Mouse (Mus musculus) liver, embryonic 11.5 days (tissue): Measurements from ENCODE around the gene Dohh. TPM values are rescaled to one million over a fixed set of nuclear protein-coding genes. Genes with fewer than 3 reads are reported as not detected.

Experiments
- ATAC-seq: fragments of 200-750 bp; cut with Nextera tagmentation; replicated peaks from 2 replicates; pipeline ENCODE4 v1.8.0; 2017; ENCODE audit warnings: moderate number of reproducible peaks, mild to moderate bottlenecking, moderate TSS enrichment, moderate library complexity; ENCODE audit not compliant: low FRiP score
- DNase-seq: peaks from one replicate; pipeline ENCODE4 v3.0.0-alpha.2; 2017; ENCODE audit warnings: low spot score
- H3K27ac ChIP-seq: fragments of 300-500 bp; sonication (generic); 2 replicates; pipeline ENCODE4 v1.5.1; 2014; ENCODE audit warnings: mild to moderate bottlenecking, low read depth, low read length, control low read depth
- H3K27me3 ChIP-seq: fragments of 300-500 bp; sonication (generic); replicated peaks from 2 replicates; pipeline ENCODE4 v1.6.1; 2014; ENCODE audit warnings: low read length, mixed read lengths; ENCODE audit not compliant: control insufficient read depth, insufficient read depth
- H3K36me3 ChIP-seq: fragments of 300-500 bp; sonication (generic); 2 replicates; pipeline ENCODE4 v1.6.1; 2014; ENCODE audit warnings: mild to moderate bottlenecking, low read length, moderate library complexity, mixed read lengths; ENCODE audit not compliant: control insufficient read depth, insufficient read depth
- H3K4me1 ChIP-seq: fragments of 300-500 bp; sonication (generic); replicated peaks from 2 replicates; pipeline ENCODE4 v1.6.1; 2014; ENCODE audit warnings: low read length, mixed read lengths; ENCODE audit not compliant: control insufficient read depth, insufficient read depth
- H3K4me2 ChIP-seq: fragments of 300-500 bp; sonication (generic); 2 replicates; pipeline ENCODE4 v1.6.1; 2014; ENCODE audit warnings: mild to moderate bottlenecking, control low read depth, moderate library complexity
- H3K4me3 ChIP-seq: fragments of 300-500 bp; sonication (generic); 2 replicates; pipeline ENCODE4 v1.5.1; 2014; ENCODE audit warnings: low read depth, low read length, control low read depth
- H3K9ac ChIP-seq: fragments of 300-500 bp; sonication (generic); 2 replicates; pipeline ENCODE4 v1.6.1; 2014; ENCODE audit warnings: low read depth, low read length, control low read depth
- H3K9me3 ChIP-seq: fragments of 300-500 bp; sonication (generic); 2 replicates; pipeline ENCODE4 v1.6.1; 2016; ENCODE audit warnings: low read length, inconsistent platforms, mixed read lengths; ENCODE audit not compliant: control insufficient read depth
- WGBS: fragments of 180-500 bp; shearing (Covaris S2); extraction: QIAGEN DNeasy Blood & Tissue Kit; methylation state at CpG from one replicate; pipeline ENCODE4 v1.1.7; 2014; 5-methylcytosine and 5-hydroxymethylcytosine counted together
- polyA plus RNA-seq: library from polyadenylated mRNA; unstranded; fragments of >200 nt; fragmentation: Nextera tagmentation; extraction: Ambion mirVana; gene quantifications from 2 replicates; pipeline ENCODE4 v1.2.1, GENCODE M21; 2014

Gene Dohh
- polyA plus RNA-seq, 1 experiment from 2014 or later: 97.4 TPM

DNA sequence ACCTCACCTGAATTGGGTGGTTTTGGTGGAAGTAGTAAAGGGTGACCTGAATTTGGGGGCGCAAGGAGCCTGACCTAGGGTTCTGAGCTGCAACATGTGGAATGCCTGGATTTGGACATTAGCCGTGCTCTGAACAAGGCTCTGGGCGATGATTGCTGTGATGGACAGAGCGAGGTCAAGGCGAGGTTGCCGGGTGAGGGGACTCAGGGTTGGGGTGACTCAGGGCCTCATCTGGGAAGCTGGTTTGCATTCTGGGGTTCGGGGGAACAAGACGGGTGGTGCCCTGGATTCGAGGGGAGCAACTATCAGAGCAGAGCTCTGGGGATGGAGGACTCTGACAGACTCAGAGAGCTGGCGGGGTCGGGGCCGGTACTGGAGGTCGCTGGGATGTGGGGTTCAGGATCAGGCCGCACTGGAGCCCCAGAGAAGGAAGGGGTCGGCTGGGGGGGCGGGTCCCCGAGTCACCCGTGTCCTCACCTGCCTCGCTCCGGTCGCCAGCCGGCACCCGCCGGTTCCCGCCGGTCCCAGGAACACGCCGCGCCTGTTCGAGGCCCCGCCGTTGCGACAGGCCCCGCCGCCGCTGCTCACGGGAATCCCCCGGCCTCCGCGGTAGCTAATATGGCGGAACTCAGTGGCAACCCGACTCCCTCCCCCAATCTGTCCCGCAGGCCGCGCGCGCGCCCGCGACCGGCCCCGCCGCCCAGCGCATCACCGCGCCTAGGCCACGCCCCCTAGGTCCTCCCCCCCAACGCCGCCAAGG lies 6.3 kb upstream of the Dohh start, which contains the start of gene Fzr1:
Gene Fzr1, minus strand, starts transcription at position 724 of the 760 bp plus-strand sequence.
- Histone ChIP-seq H3K4me2 (peak within 1 kb of the TSS; percentile 91), H3K4me1 (peaks cover 41% of the 10 kb centered on the region), H3K4me3 (peak within 1 kb of the TSS; percentile 92), H3K27me3 (no peaks in the 10 kb centered on the region), H3K9me3 (no peaks in the 10 kb centered on the region), H3K36me3 (peaks cover 18% of the 10 kb centered on the region), H3K27ac (peak within 1 kb of the TSS; percentile 81), H3K9ac (peak within 1 kb of the TSS; percentile 97)
- DNase-seq (no peak), ATAC-seq (peak; percentile 7)
- 1% methylated on average over 53 of the region's 59 CpGs for WGBS

GRCm38 (mm10) chr10:81378553-81379182 lies 5.6 kb upstream of the Dohh start:
- peak overlapping the region; percentile 80 for H3K4me2 ChIP-seq
- H3K9ac ChIP-seq: peak overlapping the region; percentile 68
- H3K27ac ChIP-seq: peak overlapping the region; percentile 81
- peaks cover 42% of the 10 kb centered on the region for H3K4me1 ChIP-seq
- peak overlapping the region; percentile 92 for H3K4me3 ChIP-seq
- ATAC-seq: peak; percentile 92
- under 1% methylated on average over 46 of the region's 46 CpGs for WGBS
- DNase-seq: peak; percentile 100
- peaks cover 14% of the 10 kb centered on the region for H3K36me3 ChIP-seq
- no peaks in the 10 kb centered on the region for H3K27me3 ChIP-seq
- H3K9me3 ChIP-seq: no peaks in the 10 kb centered on the region

DNA sequence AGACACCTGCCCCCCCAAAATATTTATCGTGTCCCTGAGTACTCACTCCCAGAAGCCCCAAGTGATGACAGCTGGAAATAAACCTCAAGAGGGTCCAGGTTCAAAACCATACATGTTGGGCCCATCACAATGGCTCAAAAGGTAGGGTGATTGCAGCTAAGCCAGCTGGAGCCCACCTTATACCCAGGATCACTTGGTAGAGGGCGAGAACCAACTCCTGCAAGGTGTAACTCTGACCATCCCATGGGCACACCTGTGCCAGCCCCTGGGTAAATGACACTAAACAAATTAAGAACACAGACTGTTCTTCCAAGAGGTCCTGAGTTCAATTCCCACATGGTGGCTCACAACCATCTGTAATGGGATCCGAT lies 5.1 kb upstream of the Dohh start:
- ATAC-seq (no peak), DNase-seq (no peak)
- Histone ChIP-seq H3K27me3 (no peaks in the 10 kb centered on the region), H3K4me1 (peaks cover 42% of the 10 kb centered on the region), H3K36me3 (peaks cover 10% of the 10 kb centered on the region), H3K27ac (peak overlapping the region; percentile 81), H3K9ac (peak overlapping the region; percentile 68), H3K4me2 (peak overlapping the region; percentile 80), H3K4me3 (peak overlapping the region; percentile 92), H3K9me3 (no peaks in the 10 kb centered on the region)
- 55% methylated on average over 3 of the region's 3 CpGs for WGBS

DNA sequence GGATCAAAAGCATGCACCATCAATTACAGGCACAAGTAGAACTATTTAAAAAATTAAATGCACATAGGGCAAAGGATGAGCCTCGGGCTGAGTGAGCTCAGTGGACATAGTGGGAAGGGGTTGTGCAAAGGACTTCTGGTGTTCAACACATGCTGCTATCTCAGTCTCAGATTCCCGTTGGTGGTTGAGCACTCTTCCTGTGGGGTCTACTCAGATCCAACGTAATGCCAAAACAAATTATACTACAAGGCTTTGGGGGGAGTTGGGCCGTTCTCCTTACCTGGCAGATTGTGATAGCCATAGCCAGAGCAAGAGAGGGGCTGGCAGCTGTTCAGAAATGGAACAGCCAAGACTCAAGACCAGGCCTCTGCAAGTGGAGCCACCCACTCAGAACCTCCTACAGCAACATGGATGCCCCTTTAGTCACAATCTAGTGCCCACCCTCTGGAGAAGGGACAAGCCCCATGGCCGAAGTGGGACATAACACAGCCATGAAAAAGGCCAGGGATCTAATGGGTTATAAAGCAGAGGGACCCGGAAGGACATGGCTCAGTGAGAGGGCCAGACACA lies 4.3 kb upstream of the Dohh start:
- H3K4me3 ChIP-seq: no peak overlapping the region
- DNase-seq (no peak), ATAC-seq (no peak)
- H3K4me1 ChIP-seq: peaks cover 43% of the 10 kb centered on the region
- peak overlapping the region; percentile 1; the same call in 1 of the 2 replicates for H3K4me2 ChIP-seq
- peaks cover 10% of the 10 kb centered on the region for H3K36me3 ChIP-seq
- no peaks in the 10 kb centered on the region for H3K27me3 ChIP-seq
- H3K9ac ChIP-seq: 0 out of 2 replicates have a peak overlapping the region, but pooled peaks have one; percentile 8
- no peaks in the 10 kb centered on the region for H3K9me3 ChIP-seq
- 62% methylated on average over 6 of the region's 6 CpGs for WGBS
- H3K27ac ChIP-seq: no peak overlapping the region

- H3K9ac ChIP-seq: peak overlapping the region; percentile 39
- peak; percentile 47 for ATAC-seq
- H3K27ac ChIP-seq: peak overlapping the region; percentile 78
- H3K4me2 ChIP-seq: peak overlapping the region; percentile 31
- no peak for DNase-seq
- 35% methylated on average over 5 of the region's 5 CpGs for WGBS
- H3K4me1 ChIP-seq: peaks cover 44% of the 10 kb centered on the region
- H3K9me3 ChIP-seq: no peaks in the 10 kb centered on the region
- no peak overlapping the region for H3K4me3 ChIP-seq
- peaks cover 13% of the 10 kb centered on the region; the same call in 1 of the 2 replicates for H3K36me3 ChIP-seq
- H3K27me3 ChIP-seq: no peaks in the 10 kb centered on the region
Observed at GRCm38 (mm10) chr10:81382039-81382438, 2.2 kb upstream of the Dohh start.

GRCm38 (mm10) chr10:81384605-81384982 lies 366 bp downstream of the Dohh start:
- peak overlapping the region; percentile 86 for H3K9ac ChIP-seq
- DNase-seq: no peak
- 0 out of 2 replicates have a peak, but pooled peaks have one; percentile 9 for ATAC-seq
- H3K9me3 ChIP-seq: no peaks in the 10 kb centered on the region
- H3K27ac ChIP-seq: peak overlapping the region; percentile 85
- H3K4me3 ChIP-seq: peak overlapping the region; percentile 78
- peaks cover 25% of the 10 kb centered on the region for H3K36me3 ChIP-seq
- no peaks in the 10 kb centered on the region for H3K27me3 ChIP-seq
- under 1% methylated on average over 19 of the region's 19 CpGs for WGBS
- peaks cover 46% of the 10 kb centered on the region for H3K4me1 ChIP-seq
- H3K4me2 ChIP-seq: peak overlapping the region; percentile 94

DNA sequence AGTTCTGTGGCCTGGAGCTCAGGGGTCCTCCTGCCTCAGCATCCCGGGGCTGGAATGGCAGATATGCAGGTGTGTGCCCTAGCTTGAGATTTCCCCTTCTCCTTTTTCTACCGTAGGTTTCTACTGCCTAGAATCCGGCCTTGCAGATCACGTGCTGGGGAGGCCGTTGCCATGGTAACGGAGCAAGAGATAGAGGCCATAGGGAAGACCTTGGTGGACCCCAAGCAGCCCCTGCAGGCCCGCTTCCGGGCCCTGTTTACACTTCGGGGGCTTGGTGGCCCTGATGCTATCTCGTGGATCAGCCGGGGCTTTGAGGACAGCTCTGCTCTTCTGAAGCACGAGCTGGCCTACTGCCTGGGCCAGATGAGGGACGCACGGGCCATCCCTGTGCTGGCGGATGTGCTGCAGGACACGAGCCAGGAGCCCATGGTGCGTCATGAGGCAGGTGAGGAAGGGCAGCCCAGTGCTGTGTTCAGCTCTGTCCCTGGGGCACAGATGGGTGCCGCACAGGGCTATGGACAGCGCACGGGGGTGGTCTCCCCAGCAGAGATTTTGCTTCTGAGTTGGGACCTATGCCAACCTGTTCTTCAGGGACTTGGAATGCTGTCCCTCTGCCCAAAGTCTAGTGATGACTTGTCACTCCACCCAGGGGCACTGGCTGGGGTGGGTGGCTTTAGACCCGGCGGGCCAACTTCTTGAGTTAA lies 1.5 kb downstream of the Dohh start:
- H3K4me2 ChIP-seq: peak overlapping the region; percentile 94
- no peaks in the 10 kb centered on the region for H3K27me3 ChIP-seq
- peaks cover 25% of the 10 kb centered on the region for H3K36me3 ChIP-seq
- peaks cover 43% of the 10 kb centered on the region for H3K4me1 ChIP-seq
- ATAC-seq (no peak), DNase-seq (no peak)
- H3K9me3 ChIP-seq: no peaks in the 10 kb centered on the region
- H3K4me3 ChIP-seq: peak overlapping the region; percentile 78
- peak overlapping the region; percentile 86 for H3K9ac ChIP-seq
- H3K27ac ChIP-seq: no peak overlapping the region
- 65% methylated on average over 22 of the region's 22 CpGs for WGBS

GRCm38 (mm10) chr10:81387716-81388115 lies 3.5 kb downstream of the Dohh start:
- no peak overlapping the region for H3K4me3 ChIP-seq
- H3K9ac ChIP-seq: no peak overlapping the region
- H3K4me2 ChIP-seq: no peak overlapping the region
- H3K27me3 ChIP-seq: no peaks in the 10 kb centered on the region
- 92% methylated on average over 20 of the region's 20 CpGs for WGBS
- H3K36me3 ChIP-seq: peaks cover 25% of the 10 kb centered on the region
- ATAC-seq: no peak
- H3K4me1 ChIP-seq: peaks cover 28% of the 10 kb centered on the region
- H3K9me3 ChIP-seq: no peaks in the 10 kb centered on the region
- DNase-seq: no peak
- H3K27ac ChIP-seq: no peak overlapping the region
